Mouse (Mus musculus) brown adipose tissue, adult 24 weeks (tissue): Measurements from ENCODE around the gene Polk. TPM values are rescaled to one million over a fixed set of nuclear protein-coding genes. Genes with fewer than 3 reads are reported as not detected.

Experiments used
- H3K27ac ChIP-seq: fragments of 200-500 bp; replicated peaks from 2 replicates; pipeline ENCODE4 v1.5.1; 2012; ENCODE audit warnings: low read depth, mild to moderate bottlenecking, low read length
- H3K4me1 ChIP-seq: fragments of 200-500 bp; 2 replicates; pipeline ENCODE4 v1.6.1; 2012; ENCODE audit warnings: low read length, mixed read lengths; ENCODE audit not compliant: control insufficient read depth, insufficient read depth, insufficient read length
- H3K4me3 ChIP-seq: fragments of 200-500 bp; 2 replicates; pipeline ENCODE4 v1.5.1; 2012; ENCODE audit warnings: low read depth, mild to moderate bottlenecking, low read length, moderate library complexity; ENCODE audit not compliant: insufficient read depth
- polyA plus RNA-seq: library from polyadenylated mRNA; stranded (reverse); fragments of >200 nt; gene quantifications from 2 replicates; pipeline ENCODE4 v1.2.4, GENCODE M21; 2012; ENCODE audit not compliant: missing spikeins, insufficient read depth, insufficient read length

The Polk gene
- polyA plus RNA-seq, 1 experiment, result 2.7 TPM

- H3K27ac ChIP-seq, result peak overlapping the region; percentile 93
- no peaks in the 10 kb centered on the region for H3K4me1 ChIP-seq
- H3K4me3 ChIP-seq, result peak overlapping the region; percentile 94
Observed at GRCm38 (mm10) chr13:96542901-96543891, 817 bp upstream of the Polk start.

GRCm38 (mm10) chr13:96541381-96541780 lies 998 bp downstream of the Polk start:
- Histone ChIP-seq H3K4me1 (no peaks in the 10 kb centered on the region), H3K27ac (no peak overlapping the region), H3K4me3 (0 out of 2 replicates have a peak overlapping the region, but pooled peaks have one; percentile 15)

GRCm38 (mm10) chr13:96538103-96538502 lies 4.3 kb downstream of the Polk start:
- Histone ChIP-seq H3K27ac (no peak overlapping the region), H3K4me3 (no peak overlapping the region)

GRCm38 (mm10) chr13:96536821-96537572 lies 5.4 kb downstream of the Polk start:
- Histone ChIP-seq H3K27ac (no peak overlapping the region), H3K4me3 (no peak overlapping the region), H3K4me1 (peaks cover 3% of the 10 kb centered on the region; the same call in 1 of the 2 replicates)

More at GRCm38 (mm10) chr13:96538103-96538502, 4.3 kb downstream of the Polk start:
- no peaks in the 10 kb centered on the region for H3K4me1 ChIP-seq

GRCm38 (mm10) chr13:96533742-96534141 lies 8.6 kb downstream of the Polk start:
- Histone ChIP-seq H3K4me1 (peaks cover 4% of the 10 kb centered on the region; the same call in 1 of the 2 replicates), H3K27ac (no peak overlapping the region), H3K4me3 (no peak overlapping the region)

- 0 out of 2 replicates have a peak overlapping the region, but pooled peaks have one; percentile 4 for H3K27ac ChIP-seq
- H3K4me1 ChIP-seq, result peaks cover 4% of the 10 kb centered on the region
Observed at GRCm38 (mm10) chr13:96532176-96532575, 10.2 kb downstream of the Polk start.

GRCm38 (mm10) chr13:96530064-96530463 lies 12.3 kb downstream of the Polk start:
- H3K4me3 ChIP-seq, result no peak overlapping the region
- H3K4me1 ChIP-seq, result peaks cover 4% of the 10 kb centered on the region
- no peak overlapping the region for H3K27ac ChIP-seq

More at GRCm38 (mm10) chr13:96532176-96532575, 10.2 kb downstream of the Polk start:
- H3K4me3 ChIP-seq, result no peak overlapping the region

- Histone ChIP-seq H3K27ac (no peak overlapping the region), H3K4me3 (no peak overlapping the region), H3K4me1 (peaks cover 4% of the 10 kb centered on the region)
Observed at GRCm38 (mm10) chr13:96529542-96529941, 12.8 kb downstream of the Polk start.

- no peak overlapping the region for H3K4me3 ChIP-seq
- no peak overlapping the region for H3K27ac ChIP-seq
- peaks cover 4% of the 10 kb centered on the region for H3K4me1 ChIP-seq
Observed at GRCm38 (mm10) chr13:96528776-96529175, 13.6 kb downstream of the Polk start.

- Histone ChIP-seq H3K27ac (no peak overlapping the region), H3K4me3 (no peak overlapping the region), H3K4me1 (peaks cover 4% of the 10 kb centered on the region)
Observed at GRCm38 (mm10) chr13:96527856-96528255, 14.5 kb downstream of the Polk start.

- no peak overlapping the region for H3K27ac ChIP-seq
- H3K4me1 ChIP-seq, result peaks cover 2% of the 10 kb centered on the region
- H3K4me3 ChIP-seq, result no peak overlapping the region
Observed at GRCm38 (mm10) chr13:96527022-96527421, 15.4 kb downstream of the Polk start.

- H3K4me1 ChIP-seq, result no peaks in the 10 kb centered on the region
- H3K27ac ChIP-seq, result no peak overlapping the region
- no peak overlapping the region for H3K4me3 ChIP-seq
Observed at GRCm38 (mm10) chr13:96521294-96521693, 21.1 kb downstream of the Polk start.

- no peaks in the 10 kb centered on the region; the same call in 1 of the 2 replicates for H3K4me1 ChIP-seq
- H3K4me3 ChIP-seq, result no peak overlapping the region
- H3K27ac ChIP-seq, result no peak overlapping the region
Observed at GRCm38 (mm10) chr13:96517335-96517734, 25.0 kb downstream of the Polk start.

- Histone ChIP-seq H3K4me1 (peaks cover 2% of the 10 kb centered on the region; the same call in 1 of the 2 replicates), H3K27ac (no peak overlapping the region), H3K4me3 (no peak overlapping the region)
Observed at GRCm38 (mm10) chr13:96516249-96516648, 26.1 kb downstream of the Polk start.
